Mouse (Mus musculus) thymus, postnatal 0 days (tissue): Measurements from ENCODE around the gene Samd14. TPM values are rescaled to one million over a fixed set of nuclear protein-coding genes. Genes with fewer than 3 reads are reported as not detected.

Experiments used
- DNase-seq: peaks from one replicate; pipeline ENCODE4 v3.0.0-alpha.2; 2015; ENCODE audit warnings: low spot score
- polyA plus RNA-seq: library from polyadenylated mRNA; unstranded; fragments of >200 nt; fragmentation: Nextera tagmentation; extraction: Ambion mirVana; gene quantifications from 2 replicates; pipeline ENCODE4 v1.2.1, GENCODE M21; 2015

Gene Samd14
- polyA plus RNA-seq, 1 experiment from 2014 or later: 6.7 TPM

DNA sequence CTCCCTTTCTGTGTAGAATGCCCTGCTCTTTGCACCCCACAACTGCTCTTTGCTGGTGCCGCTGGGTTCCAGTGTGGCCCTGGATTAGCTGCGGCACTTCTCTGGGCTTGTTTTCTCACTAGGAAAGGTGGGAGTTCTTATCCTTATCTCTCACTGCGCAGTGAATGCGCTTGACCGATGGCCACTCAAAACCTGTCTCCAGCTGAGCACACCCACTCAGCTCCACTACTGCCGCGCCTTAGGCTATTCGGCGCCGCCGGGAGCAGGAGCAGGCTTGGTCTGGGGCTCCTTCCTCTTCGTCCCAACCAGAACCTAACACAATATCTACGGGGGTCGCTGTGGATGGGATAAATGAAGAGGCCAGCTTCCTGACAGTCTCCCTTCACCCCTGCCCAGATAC, 23.9 kb downstream of the Samd14 start:
- no peak for DNase-seq

DNA sequence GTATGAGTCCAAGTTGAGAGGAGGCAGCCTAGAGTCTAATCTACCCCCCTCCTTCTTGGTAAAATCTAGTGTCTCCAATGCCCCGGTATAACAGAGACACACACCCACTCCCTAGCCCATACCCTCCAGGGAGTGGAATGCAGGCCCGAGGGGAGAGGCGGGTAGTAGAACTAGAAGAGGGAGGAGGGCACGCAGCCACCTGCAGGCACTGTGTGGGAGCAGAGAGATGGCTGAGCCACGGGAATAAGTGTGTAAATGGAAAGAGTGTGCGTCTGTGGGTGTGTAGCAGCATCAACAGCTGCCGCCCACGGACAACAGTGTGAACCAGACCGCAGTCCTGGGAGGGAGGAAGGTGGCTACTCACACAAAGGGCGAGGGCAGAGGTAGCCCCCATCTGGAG, 25.2 kb downstream of the Samd14 start:
- DNase-seq: no peak

DNA sequence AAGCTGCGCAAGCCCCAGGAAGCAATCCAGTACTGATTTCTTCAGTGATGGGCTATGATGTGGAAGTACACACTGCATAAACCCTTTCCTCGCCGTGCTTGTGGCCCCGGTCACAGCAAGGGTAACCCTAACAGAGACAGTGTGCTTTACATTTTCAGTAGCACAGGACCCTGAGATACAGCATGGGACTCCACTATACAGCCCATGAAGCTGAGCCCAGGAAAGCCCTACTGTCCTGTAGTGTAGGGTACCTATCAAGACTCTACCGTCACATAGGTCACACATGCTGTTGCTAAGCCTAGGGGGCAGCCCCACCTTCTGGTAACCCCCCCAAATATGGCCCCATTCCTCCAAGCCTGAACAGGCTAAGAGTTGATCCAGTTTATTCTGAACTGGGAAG, 26.8 kb downstream of the Samd14 start:
- no peak for DNase-seq

DNA sequence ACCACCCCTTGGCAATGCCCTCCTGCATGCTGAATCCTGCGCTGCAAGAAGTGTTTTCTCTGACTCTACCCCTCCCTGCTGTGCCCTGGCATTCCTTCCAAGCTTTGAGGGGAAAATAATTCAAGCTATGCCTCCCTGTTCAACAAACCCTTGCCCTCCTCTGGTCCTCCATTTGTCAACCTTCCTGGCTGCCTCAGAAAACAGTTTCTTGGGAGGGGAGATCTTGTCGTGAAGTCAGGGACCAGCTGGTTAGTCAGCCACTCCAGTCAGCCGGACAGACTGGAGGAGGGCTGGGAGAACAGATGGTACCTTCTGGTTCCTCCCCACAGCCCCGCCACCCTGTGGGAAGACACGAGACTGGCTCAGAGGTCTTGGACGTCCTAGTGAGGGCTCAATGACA, 27.6 kb downstream of the Samd14 start:
- no peak for DNase-seq

DNA sequence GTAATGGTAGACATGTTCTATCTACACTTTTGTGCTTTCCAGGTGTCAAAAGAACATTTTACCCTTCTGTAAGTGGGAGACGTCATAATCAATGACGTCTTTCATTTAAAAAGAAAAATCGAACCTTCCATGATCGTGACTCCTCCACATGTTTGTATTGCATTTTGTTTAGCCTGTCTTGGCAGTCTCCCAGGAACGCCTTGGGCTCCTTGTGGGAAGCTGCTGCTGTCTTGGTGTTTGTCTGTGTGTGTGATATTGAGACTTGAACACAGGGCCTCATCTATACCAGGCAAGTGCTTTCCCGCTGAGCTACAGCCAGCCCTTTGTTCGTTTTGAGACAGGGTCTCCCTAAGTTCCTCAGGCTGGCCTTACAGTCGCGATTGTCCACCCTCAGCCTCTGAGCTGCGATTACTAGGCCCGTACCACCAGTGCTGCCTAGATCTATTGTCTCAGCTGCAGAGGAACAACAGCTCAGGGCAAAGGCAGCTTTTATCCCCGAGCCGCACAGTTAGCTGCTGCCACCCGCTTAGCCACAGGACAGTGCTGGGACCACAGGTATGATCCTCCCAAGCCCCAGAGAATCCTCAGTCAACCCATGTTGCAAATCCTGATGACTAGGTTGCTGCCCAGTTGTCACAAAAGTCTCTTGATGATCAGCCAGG, 28.6 kb downstream of the Samd14 start:
- DNase-seq: no peak

DNA sequence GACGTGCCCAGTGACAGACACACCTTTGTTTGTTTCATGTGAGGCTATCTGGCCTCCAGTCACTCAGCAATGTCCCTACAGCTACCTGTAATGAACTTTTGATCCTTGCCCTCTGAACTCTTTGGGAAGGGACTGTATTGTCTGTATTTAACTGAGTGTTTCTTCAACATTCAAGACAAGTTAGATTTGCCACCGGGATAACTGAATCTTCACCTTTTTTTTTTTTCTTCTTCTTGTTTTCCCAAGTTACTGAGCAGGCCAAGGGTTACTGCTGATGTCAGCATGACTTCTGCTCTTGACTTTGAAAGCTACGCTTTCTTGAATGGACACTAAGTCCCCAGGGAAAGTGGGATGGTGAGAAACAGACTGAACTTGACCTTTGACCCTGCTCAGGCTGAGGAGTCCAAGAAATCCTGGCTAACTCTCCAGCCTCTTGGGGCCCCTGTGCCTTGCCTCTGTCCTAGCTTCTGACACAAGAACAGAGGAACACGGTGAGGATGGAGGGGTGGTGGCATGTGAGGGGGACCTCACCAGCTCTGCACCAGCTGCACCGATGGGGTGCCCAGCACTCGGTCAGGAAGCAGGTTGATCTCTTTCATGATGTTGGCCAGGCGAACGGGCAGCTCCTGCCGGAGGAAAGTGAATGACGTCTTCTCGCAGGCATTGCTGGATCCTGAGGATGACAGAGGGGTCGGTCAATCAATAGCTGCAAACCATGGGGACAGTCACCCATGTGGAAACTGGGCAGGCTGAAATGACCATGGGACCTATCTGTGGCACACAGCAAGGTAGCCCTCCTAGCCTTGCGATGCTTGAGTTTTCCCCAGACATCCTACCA, 29.4 kb downstream of the Samd14 start:
- no peak for DNase-seq

DNA sequence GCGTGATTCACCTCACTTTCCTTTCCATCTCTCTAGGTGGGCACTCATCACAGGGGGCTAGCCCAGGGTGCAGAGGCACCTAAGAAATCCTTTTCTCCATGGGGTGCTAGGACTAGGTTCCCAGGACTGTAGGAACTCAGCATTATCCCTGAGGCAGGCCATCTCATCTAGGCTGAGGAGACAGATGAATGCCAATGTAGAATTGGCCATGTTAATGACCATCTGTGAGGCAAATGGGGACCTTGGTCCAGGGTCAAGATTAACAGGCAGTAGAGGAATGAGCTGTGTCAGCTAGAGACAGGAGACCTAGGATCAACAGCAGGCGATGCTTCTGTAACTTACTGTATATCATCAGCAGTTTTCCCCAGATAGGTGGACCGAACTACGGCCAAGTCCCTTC, 30.1 kb downstream of the Samd14 start:
- DNase-seq: no peak

DNA sequence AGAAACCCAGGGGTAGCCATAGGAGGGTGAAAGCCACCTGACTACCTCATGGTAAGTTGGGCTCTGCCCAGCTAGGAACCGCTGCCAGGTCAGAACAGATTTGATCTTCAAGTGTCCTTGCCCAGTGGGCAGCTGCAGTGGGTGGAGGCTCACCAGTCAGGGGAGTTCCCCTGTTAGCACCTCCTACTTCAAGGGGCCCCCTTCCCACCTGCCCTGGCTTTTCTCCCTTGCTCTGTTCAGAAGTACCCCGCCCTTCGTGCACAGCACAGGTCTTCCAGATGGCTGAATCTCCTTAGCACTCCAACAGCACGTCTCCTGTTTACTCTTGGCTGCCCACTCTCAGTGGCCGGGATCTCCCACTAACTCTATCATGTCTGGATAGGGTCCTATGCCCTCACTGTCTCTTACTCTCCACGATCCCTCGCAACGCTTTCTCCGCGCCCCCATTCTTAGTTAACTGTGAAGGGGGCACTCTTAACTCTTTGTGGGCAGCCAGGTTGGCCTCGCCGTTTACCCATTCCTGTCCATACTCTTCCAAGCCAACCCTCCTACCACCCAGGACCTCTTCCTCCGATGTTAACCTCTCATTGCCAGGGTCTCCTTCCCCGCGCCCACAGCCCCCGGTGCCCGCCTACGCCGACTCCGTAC, 30.9 kb downstream of the Samd14 start:
- DNase-seq: peak; percentile 46

DNA sequence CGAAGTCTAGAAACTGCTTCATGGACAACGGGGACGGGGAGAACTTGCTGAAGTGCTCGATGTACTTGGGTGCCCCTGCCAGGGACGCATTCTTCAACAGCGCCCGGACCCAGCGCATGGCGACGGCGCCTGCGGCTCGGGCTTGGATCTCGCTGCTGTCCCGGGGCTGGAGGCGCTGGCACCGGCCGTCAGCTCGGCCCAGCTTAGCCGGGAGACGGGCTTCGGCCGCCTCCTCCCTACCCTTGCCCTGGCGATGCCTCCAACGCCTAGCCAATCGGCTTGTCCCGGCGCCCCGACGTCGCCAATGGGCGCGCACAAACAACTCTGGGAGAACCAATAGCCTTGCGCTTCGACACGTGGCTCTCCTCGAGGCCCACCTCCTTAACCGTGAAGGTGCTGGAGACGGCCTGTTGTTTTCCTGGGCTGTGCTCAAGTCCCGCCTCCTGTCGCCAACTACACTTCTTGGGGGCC, 31.5 kb downstream of the Samd14 start, which contains the start of gene Pdk2:
Gene Pdk2, minus strand, starts transcription at position 216 of the 471 bp plus-strand sequence.
- peak; percentile 95 for DNase-seq

DNA sequence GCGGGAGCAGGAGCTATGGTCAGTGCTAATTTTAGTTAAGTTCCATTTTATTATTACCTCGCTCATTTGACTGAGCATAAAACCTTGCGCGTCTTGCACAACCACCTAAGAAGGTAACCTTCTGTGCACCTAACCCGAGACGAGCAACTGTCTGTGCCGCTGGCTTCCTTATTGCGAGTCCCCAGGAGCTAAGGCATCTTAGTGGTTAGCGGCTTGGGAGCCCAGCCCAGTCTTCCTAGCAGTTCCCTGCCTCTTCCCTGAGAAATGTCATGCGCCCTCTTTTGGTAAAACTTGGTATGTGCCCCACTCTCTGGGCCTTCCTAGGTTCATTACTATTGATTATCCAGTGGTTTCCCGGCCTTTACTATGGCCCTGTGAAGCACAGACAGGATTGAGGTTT, 32.4 kb downstream of the Samd14 start:
- DNase-seq: peak; percentile 62

DNA sequence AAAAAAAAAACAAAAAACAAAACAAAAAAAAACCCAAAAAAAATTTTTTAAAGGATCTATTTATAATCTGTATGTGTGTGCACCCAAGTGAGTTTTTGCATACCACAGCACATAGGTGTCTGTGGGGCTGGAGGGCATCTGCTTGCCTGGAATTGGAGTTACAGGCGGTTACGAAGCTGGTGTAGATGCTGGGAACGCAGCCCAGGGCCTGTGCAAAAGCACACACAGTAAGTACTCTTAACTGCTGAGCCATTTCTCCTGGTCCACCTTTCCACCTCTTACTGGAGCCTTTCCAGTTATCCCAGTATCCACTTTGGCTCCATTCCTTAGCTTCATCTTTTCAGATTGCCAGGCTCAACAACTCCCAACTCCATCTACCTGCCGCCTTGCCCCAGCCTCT, 33.4 kb downstream of the Samd14 start:
- no peak for DNase-seq

DNA sequence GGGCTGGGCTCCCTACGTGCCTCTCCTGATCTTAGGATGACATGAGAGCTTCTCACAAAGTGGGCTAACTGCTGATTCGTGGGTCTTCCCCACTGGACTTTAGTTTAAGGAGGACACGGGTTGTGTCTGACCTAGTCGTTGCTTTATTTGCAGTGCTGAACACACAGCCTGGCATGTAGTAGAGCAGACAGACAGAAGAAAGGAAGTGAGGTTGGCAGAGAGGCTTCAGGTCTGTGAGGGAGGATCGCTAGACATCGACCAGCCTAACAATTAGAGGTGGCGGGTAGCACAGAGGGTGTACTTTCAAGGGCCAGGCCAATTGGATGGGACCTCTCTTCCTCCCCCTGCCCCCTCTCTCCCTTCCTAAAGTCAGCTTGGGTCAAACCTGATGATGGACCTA, 33.9 kb downstream of the Samd14 start:
- DNase-seq: no peak

DNA sequence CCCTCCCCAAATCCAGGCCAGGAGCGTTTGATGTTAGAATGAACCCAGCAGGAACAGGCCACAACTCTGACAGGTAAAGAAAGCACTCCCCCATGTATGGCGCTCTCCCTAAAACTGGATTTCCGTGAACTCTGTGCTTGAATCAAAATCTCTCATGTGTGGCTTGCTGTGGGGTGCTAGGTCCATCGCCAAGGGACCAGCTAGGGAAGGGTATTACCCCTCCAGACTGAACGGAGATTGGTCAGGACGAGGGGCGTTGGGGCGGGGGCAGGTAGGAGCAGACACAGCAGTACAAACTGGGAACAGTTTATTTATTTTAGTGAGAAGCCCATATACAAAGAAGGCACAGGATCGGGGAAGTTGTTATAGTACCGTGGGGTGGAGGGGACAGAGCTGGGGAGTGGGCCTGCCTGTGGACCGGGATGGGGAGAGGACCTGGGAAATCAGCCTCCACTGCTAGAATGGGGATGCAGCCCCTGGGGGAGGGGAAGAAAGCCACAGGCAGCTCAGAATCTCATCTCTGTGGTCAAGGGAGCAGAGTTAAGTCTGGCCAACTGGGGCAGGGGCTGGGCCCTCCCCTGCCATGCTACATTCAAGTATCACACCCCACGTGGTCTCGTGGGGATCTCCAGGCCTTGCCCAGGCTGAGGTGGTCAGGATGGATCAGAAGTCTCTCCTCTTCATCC, 34.6 kb downstream of the Samd14 start:
- DNase-seq: no peak

DNA sequence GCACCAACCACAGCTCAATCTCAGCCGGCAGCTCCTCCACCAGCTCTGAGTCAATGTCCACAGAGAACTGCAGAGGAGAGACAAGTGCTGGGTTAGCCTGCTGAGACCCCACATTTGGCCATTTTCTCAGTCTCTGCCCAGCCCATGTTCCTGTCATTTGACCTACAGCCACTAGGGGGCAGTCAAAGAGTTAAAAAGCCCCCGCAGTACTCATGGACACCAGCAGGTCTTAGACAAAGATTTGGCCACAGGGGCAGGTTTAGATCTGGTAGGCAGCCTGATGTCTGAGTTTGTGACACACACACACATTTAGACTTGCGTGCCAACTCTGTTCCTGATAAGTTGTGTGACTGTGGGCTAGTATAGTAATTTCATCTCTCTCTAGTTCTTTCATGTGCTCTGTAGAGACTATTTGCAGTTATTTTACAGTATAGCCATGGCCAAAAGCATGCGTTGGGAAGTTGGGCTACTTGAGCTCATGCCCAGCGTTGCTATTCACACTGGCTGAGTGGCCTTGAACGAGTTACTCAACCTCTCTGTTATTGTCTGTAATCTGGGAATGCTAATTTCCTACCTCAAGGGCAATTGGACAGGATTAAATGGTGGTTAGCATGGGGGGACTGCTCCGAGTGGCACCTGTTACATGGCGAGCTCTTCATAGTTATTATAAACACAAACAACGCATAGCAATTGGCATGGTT, 37.5 kb downstream of the Samd14 start:
- peak; percentile 80 for DNase-seq

DNA sequence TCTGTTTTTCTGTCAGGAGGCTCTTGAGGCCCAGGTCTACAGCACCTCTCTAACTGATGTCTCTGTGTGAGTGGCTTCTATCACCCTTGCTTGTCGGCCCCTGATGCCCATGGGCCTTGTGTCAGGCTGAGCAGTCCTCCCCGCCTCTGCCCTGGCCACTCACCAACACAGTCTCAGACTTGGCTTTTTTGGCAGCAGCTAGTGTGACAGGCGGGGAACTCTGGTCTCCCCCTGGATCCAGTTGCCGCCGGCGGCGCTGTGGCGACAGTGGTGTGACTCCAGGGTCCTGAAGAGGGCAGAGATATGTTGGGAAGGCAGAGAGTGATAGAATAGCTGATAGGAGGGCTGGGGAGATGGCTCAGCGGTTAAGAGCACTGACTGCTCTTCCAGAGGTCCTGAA, 43.4 kb downstream of the Samd14 start:
- DNase-seq: no peak

DNA sequence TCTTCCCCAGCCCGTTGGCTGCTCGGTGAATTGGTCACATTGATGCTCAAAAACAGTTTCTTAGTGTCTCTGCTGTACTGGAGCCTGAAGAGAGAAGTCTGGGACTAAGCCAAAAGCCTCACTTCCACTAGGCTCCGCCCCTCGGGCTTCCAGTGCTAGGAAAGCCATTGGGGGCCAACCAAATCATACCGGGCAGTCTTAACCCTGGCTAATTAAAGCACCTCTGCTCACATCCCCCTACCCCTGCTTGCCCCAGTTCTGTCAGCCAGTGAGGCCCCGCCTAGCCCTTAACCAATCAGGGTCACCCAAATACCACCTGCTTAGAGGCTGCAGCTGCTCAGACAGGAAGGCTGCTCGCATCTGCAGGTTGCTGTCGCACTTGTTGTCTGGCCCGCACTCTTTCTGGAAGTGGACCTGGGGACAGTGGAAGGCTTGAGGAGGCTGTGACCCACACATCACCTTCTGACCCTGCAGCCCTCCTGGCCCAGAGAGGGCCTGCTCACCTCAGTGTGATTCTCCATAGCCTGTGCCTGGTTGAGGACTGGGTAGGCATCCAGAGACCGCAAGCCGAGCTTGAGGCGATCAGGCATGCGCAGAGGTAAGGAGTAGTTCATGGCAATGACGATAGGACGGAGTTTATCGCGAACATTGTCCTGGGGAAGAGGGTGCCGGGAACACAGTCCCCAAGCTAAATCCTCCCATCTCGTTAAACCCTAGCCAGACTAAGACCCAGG, 47.3 kb downstream of the Samd14 start:
- DNase-seq: peak; percentile 79

DNA sequence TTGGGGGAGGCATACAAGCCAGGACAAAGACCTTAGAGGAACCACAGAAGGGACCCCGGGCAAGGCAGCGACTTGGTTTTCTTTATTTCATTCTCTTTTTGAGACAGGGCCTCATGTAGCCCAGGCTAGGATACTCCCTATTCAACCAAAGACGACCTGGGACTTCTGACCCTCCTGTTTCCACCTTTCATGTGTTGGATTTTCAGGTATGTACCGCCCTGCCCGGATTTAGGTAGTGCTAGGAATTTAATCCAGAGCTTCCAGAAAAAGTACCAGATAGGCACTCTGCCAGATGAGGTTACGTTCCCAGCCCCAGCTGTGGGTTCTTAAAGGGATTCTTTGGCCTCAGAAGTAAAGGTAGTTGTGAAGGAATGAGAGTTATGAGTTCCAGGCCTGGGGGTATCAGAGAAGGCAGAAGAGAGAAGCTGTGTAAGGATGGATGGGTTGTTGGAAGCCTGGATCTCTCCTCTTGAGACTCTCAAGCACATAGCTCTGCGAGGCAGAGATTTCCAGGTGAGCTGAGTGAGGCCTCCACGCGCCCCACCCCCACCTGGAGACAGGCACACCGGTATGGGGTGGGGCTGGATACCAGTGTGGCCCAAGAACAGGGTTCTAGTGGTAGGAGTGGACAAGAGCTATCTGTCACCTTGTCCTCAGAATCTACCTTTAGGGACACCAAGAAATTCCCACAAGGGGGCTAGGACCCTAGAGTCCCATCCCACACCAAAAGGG, 59.7 kb downstream of the Samd14 start:
- no peak for DNase-seq

DNA sequence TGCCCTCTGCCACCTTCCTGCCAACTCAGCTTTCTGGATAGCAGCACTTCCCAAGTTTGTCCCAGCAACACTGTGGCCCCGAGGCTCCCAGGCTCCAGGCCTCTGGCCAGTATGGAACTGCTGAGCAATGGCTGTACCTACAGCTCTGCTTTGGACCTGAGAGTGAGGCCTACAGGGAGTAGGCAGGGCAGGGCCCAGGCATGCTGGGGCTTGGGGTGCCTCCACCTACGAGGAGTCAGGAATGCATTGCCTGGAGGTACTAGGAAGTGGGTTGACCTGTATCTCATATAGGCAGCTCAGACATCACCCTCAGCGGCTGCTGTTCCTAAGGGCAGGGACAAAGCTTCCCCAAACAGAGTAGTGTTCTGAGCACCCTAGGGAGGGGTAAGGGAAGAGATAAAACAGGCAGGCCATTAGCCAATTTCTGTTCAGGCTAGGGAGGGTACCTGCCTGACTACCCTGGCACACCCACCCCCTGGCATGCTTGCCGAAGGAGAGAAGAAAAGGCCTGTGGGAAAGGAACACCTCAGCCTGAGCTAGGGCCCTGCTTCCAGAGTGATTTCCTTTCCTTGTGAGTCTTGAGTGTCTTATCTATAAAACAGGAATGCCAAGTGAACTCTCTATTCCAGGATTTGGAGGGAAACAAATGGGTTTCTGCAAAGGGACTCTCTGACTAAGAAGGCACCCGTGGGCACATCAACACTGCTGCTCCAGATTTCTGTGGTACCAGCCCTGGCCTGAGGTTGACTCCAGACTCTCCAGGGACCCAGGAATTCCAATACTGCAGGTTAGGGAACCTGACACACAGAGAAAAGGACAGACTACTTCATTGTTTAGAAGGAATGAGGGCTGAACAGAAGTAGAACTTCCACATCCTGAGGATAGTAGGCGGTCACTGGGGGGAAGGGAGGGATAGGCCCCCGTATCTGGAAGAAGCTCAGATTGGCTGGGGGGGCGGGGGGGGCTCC, 60.7 kb downstream of the Samd14 start:
- DNase-seq: no peak
